Mouse (Mus musculus) heart, embryonic 15.5 days (tissue): Measurements from ENCODE around the gene Tspan5. TPM values are rescaled to one million over a fixed set of nuclear protein-coding genes. Genes with fewer than 3 reads are reported as not detected.
A peak's percentile ranks its signal among the peaks of the same experiment; 100 is the strongest.

Experiments
- ATAC-seq: fragments of 200-750 bp; cut with Nextera tagmentation; replicated peaks from 2 replicates; pipeline ENCODE4 v1.8.0; 2017; ENCODE audit warnings: low read depth, moderate TSS enrichment; ENCODE audit not compliant: insufficient number of reproducible peaks, insufficient read depth, low FRiP score
- H3K27ac ChIP-seq: fragments of 300-500 bp; sonication (generic); 2 replicates; pipeline ENCODE4 v1.5.1; 2015; ENCODE audit warnings: mild to moderate bottlenecking, inconsistent platforms
- H3K27me3 ChIP-seq: fragments of 300-500 bp; sonication (generic); 2 replicates; pipeline ENCODE4 v1.6.1; 2015; ENCODE audit warnings: inconsistent platforms
- H3K36me3 ChIP-seq: fragments of 300-500 bp; sonication (generic); 2 replicates; pipeline ENCODE4 v1.6.1; 2015; ENCODE audit warnings: mild to moderate bottlenecking, inconsistent platforms
- H3K4me1 ChIP-seq: fragments of 300-500 bp; sonication (generic); replicated peaks from 2 replicates; pipeline ENCODE4 v1.6.1; 2015; ENCODE audit warnings: inconsistent platforms
- H3K4me2 ChIP-seq: fragments of 300-500 bp; sonication (generic); 2 replicates; pipeline ENCODE4 v1.6.1; 2015; ENCODE audit warnings: inconsistent platforms, mild to moderate bottlenecking, moderate library complexity
- H3K4me3 ChIP-seq: fragments of 300-500 bp; sonication (generic); 2 replicates; pipeline ENCODE4 v1.5.1; 2015; ENCODE audit warnings: mild to moderate bottlenecking, inconsistent platforms
- H3K9ac ChIP-seq: fragments of 300-500 bp; sonication (generic); 2 replicates; pipeline ENCODE4 v1.6.1; 2015; ENCODE audit warnings: mild to moderate bottlenecking, inconsistent platforms
- H3K9me3 ChIP-seq: fragments of 300-500 bp; sonication (generic); replicated peaks from 2 replicates; pipeline ENCODE4 v1.6.1; 2016; ENCODE audit warnings: inconsistent platforms
- WGBS: fragments of 180-500 bp; shearing (Covaris S2); methylation state at CpG from one replicate; pipeline ENCODE4 v1.1.7; 2015; ENCODE audit warnings: mixed read lengths; 5-methylcytosine and 5-hydroxymethylcytosine counted together
- polyA plus RNA-seq: library from polyadenylated mRNA; unstranded; fragments of >200 nt; fragmentation: Nextera tagmentation; extraction: Ambion mirVana; gene quantifications from 2 replicates; pipeline ENCODE4 v1.2.1, GENCODE M21; 2015

Tspan5 gene
- polyA plus RNA-seq, 1 experiment from 2014 or later = 14.7 TPM

GRCm38 (mm10) chr3:138717040-138717439 is 25.0 kb upstream of the Tspan5 start:
- no peak overlapping the region for H3K4me3 ChIP-seq
- H3K4me2 ChIP-seq = no peak overlapping the region
- H3K9me3 ChIP-seq = no peaks in the 10 kb centered on the region
- no peak overlapping the region for H3K27ac ChIP-seq
- peaks cover 1% of the 10 kb centered on the region; the same call in 1 of the 2 replicates for H3K4me1 ChIP-seq
- H3K36me3 ChIP-seq = no peaks in the 10 kb centered on the region
- H3K27me3 ChIP-seq = no peaks in the 10 kb centered on the region
- WGBS = 92% methylated on average over 5 of the region's 5 CpGs
- ATAC-seq = no peak
- H3K9ac ChIP-seq = no peak overlapping the region

GRCm38 (mm10) chr3:138722152-138722551 is 19.8 kb upstream of the Tspan5 start:
- Histone ChIP-seq H3K36me3 (no peaks in the 10 kb centered on the region), H3K4me1 (peaks cover 5% of the 10 kb centered on the region; the same call in 1 of the 2 replicates), H3K9me3 (no peaks in the 10 kb centered on the region), H3K4me2 (no peak overlapping the region), H3K4me3 (no peak overlapping the region), H3K27ac (no peak overlapping the region), H3K9ac (no peak overlapping the region), H3K27me3 (no peaks in the 10 kb centered on the region)
- ATAC-seq = no peak
- 23% methylated on average over 5 of the region's 5 CpGs for WGBS

DNA sequence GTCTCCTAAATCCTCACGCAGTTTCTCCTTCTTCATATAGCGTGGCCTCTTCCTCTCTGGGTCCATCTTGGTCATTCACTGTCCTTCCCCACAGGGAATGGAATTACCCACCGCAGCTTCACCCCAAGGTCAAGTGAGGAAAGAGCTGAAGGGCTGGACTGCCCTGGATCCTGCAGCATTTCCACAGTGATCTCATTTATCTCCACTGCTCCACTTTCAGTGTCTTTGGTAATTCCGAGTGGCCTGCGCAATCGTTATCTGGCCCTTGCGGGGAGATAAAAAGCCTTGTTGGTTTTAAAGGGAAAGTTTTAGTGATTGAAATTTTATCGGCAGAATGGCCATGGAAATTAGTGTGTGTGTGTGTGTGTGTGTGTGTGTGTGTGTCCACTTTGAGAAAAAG is 14.4 kb upstream of the Tspan5 start:
- 49% methylated on average over 8 of the region's 8 CpGs for WGBS
- Histone ChIP-seq H3K36me3 (no peaks in the 10 kb centered on the region), H3K9ac (no peak overlapping the region), H3K9me3 (no peaks in the 10 kb centered on the region), H3K4me2 (no peak overlapping the region), H3K27ac (no peak overlapping the region), H3K4me1 (no peaks in the 10 kb centered on the region), H3K27me3 (no peaks in the 10 kb centered on the region), H3K4me3 (no peak overlapping the region)
- no peak for ATAC-seq

DNA sequence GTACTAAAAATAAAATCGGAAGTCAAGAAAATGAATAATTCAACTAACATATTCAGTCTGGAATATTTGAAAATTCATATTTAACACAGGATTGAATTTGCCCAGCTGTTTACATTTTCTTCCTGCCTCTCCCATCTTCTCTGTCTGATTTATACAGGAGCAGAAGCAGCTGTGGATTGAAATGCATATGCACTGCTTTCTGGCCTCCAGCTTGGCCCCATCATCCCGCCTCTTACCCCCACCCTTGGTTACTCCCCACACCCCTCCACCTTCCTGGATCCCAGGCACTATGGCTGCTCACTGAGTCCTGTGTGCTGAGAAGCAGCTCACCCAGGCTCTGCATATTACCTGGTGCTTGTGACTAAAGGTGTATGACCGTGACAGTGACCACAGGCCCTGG is 13.2 kb upstream of the Tspan5 start:
- no peak overlapping the region for H3K4me3 ChIP-seq
- H3K27me3 ChIP-seq = no peaks in the 10 kb centered on the region
- no peak overlapping the region for H3K27ac ChIP-seq
- H3K36me3 ChIP-seq = no peaks in the 10 kb centered on the region
- no peak overlapping the region for H3K4me2 ChIP-seq
- no peaks in the 10 kb centered on the region for H3K4me1 ChIP-seq
- H3K9me3 ChIP-seq = no peaks in the 10 kb centered on the region
- WGBS = 82% methylated on average over 3 of the region's 3 CpGs
- ATAC-seq = no peak
- no peak overlapping the region for H3K9ac ChIP-seq

GRCm38 (mm10) chr3:138730812-138731211 is 11.2 kb upstream of the Tspan5 start:
- no peak overlapping the region for H3K27ac ChIP-seq
- ATAC-seq = no peak
- no peak overlapping the region for H3K4me3 ChIP-seq
- no peak overlapping the region for H3K9ac ChIP-seq
- no peaks in the 10 kb centered on the region for H3K27me3 ChIP-seq
- 70% methylated on average over 3 of the region's 3 CpGs for WGBS
- H3K4me1 ChIP-seq = no peaks in the 10 kb centered on the region
- no peaks in the 10 kb centered on the region for H3K9me3 ChIP-seq
- no peak overlapping the region for H3K4me2 ChIP-seq
- no peaks in the 10 kb centered on the region for H3K36me3 ChIP-seq

DNA sequence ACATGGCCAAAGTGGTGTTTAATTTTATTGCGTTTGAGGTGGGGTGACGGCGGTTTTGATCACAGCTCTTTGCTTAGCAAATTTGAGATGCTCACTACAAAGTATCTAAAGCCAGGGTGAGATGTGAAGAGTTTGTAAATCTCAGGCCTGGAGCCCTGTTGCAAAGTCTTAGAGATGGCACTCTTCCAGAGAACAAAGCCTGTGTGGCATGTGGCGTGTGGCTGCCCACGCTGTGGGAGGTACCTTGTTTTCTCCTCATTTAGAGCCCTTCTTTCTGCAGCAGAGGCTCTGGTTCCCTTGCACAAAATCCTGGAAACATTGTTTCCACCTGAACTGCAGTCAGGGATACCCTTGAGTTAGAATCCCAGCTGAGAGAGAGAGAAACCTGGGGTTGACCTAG is 6.2 kb upstream of the Tspan5 start:
- ATAC-seq = no peak
- Histone ChIP-seq H3K4me1 (peaks cover 5% of the 10 kb centered on the region; the same call in 1 of the 2 replicates), H3K27me3 (0 out of 2 replicates have a peak, but pooled peaks cover 3% of the 10 kb centered on the region), H3K4me2 (no peak overlapping the region), H3K9ac (no peak overlapping the region), H3K4me3 (no peak overlapping the region), H3K27ac (no peak overlapping the region), H3K9me3 (no peaks in the 10 kb centered on the region), H3K36me3 (no peaks in the 10 kb centered on the region)
- WGBS = 89% methylated on average over 5 of the region's 5 CpGs

- H3K4me1 ChIP-seq = peaks cover 21% of the 10 kb centered on the region
- no peak overlapping the region for H3K9ac ChIP-seq
- H3K9me3 ChIP-seq = no peaks in the 10 kb centered on the region
- 54% methylated on average over 4 of the region's 4 CpGs for WGBS
- H3K27ac ChIP-seq = no peak overlapping the region
- no peak for ATAC-seq
- no peaks in the 10 kb centered on the region for H3K36me3 ChIP-seq
- H3K4me3 ChIP-seq = no peak overlapping the region
- H3K4me2 ChIP-seq = no peak overlapping the region
- H3K27me3 ChIP-seq = 0 out of 2 replicates have a peak, but pooled peaks cover 7% of the 10 kb centered on the region
Measured at GRCm38 (mm10) chr3:138739150-138739700, 2.8 kb upstream of the Tspan5 start.

- 0 out of 2 replicates have a peak, but pooled peaks cover 7% of the 10 kb centered on the region for H3K27me3 ChIP-seq
- peaks cover 27% of the 10 kb centered on the region for H3K4me1 ChIP-seq
- 78% methylated on average over 3 of the region's 3 CpGs for WGBS
- no peaks in the 10 kb centered on the region for H3K36me3 ChIP-seq
- no peak overlapping the region for H3K4me2 ChIP-seq
- no peak overlapping the region for H3K27ac ChIP-seq
- ATAC-seq = no peak
- no peak overlapping the region for H3K4me3 ChIP-seq
- no peaks in the 10 kb centered on the region for H3K9me3 ChIP-seq
- no peak overlapping the region for H3K9ac ChIP-seq
Measured at GRCm38 (mm10) chr3:138740291-138740690, 1.7 kb upstream of the Tspan5 start.

- no peak for ATAC-seq
- H3K4me1 ChIP-seq = peaks cover 27% of the 10 kb centered on the region
- 0 out of 2 replicates have a peak, but pooled peaks cover 7% of the 10 kb centered on the region for H3K27me3 ChIP-seq
- H3K4me3 ChIP-seq = no peak overlapping the region
- H3K4me2 ChIP-seq = peak overlapping the region; percentile 99
- no peaks in the 10 kb centered on the region for H3K9me3 ChIP-seq
- no peak overlapping the region for H3K27ac ChIP-seq
- H3K36me3 ChIP-seq = no peaks in the 10 kb centered on the region
- H3K9ac ChIP-seq = no peak overlapping the region
- 54% methylated on average over 8 of the region's 8 CpGs for WGBS
Measured at GRCm38 (mm10) chr3:138740843-138741540, 1.0 kb upstream of the Tspan5 start.

DNA sequence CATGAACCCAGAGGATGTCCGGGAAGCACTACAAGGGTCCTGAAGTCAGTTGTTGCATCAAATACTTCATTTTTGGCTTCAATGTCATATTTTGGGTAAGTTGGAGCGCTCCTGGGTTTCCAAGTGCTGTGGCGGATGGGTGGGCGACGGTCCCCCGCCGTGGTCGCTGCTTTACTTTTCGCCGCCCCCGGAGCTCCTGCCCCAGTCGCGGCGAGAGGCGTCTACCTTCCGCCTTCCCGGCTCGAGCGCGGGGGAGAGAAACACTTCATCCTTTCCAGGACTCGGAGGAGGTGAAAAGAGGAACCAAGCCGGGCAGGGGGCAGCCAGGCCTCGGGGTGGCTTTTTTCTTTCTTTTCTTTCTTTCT is 553 bp downstream of the Tspan5 start:
- H3K36me3 ChIP-seq = no peaks in the 10 kb centered on the region
- under 1% methylated on average over 23 of the region's 23 CpGs for WGBS
- peak overlapping the region; percentile 70 for H3K27ac ChIP-seq
- H3K4me3 ChIP-seq = peak overlapping the region; percentile 92
- peak overlapping the region; percentile 78 for H3K9ac ChIP-seq
- H3K4me2 ChIP-seq = peak overlapping the region; percentile 99
- 0 out of 2 replicates have a peak, but pooled peaks cover 7% of the 10 kb centered on the region for H3K27me3 ChIP-seq
- no peak for ATAC-seq
- no peaks in the 10 kb centered on the region for H3K9me3 ChIP-seq
- H3K4me1 ChIP-seq = peaks cover 27% of the 10 kb centered on the region

DNA sequence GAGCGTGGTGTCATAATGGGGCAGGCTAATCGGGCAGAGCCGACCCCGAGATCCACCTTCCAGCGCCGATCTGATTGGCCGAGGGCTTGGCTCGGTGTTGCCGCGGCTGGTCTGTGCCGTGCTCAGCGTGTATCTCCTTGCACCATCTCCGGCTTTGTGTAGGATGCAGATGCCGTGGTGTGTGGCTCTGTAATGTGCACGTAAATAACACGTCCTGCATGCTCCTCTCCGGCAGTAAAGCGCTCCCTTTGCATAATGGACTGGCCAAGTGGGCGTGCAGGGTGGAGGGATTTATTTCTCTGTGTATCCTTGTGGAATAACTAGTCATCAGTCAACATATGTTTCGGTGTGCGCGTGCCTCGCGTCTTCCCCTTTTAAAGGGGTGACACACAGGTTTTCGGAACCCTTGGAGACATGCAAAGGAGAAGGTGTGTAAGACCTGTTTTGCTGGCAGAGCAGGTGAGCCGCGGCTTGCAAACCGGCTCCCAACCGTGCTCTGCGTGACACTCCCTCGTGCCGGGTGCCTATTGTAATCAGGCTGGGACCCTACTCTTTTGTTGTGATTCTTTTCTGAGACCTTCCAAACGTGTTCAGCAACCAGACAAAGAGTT is 1.2 kb downstream of the Tspan5 start:
- ATAC-seq = peak; percentile 62

More for the DNA sequence above, 1.2 kb downstream of the Tspan5 start:
- Histone ChIP-seq H3K36me3 (no peaks in the 10 kb centered on the region), H3K9ac (peak overlapping the region; percentile 78), H3K4me1 (peaks cover 27% of the 10 kb centered on the region), H3K9me3 (no peaks in the 10 kb centered on the region), H3K27ac (peak overlapping the region; percentile 70; the same call in 1 of the 2 replicates), H3K4me3 (peak overlapping the region; percentile 92), H3K27me3 (0 out of 2 replicates have a peak, but pooled peaks cover 7% of the 10 kb centered on the region), H3K4me2 (peak overlapping the region; percentile 99)
- WGBS = under 1% methylated on average over 33 of the region's 33 CpGs
